Mouse (Mus musculus) CH12.LX (cell line): ENCODE results near the gene Adgrf2. TPM values are rescaled to one million over a fixed set of nuclear protein-coding genes. Genes with fewer than 3 reads are reported as not detected.

Experiments
- DNase-seq: peaks from one replicate; pipeline ENCODE4 v3.0.0-alpha.2; 2013; ENCODE audit errors: extremely low read depth
- H3K27ac ChIP-seq: 2 replicates; pipeline ENCODE4 v1.5.1; 2012; ENCODE audit warnings: low read depth, mild to moderate bottlenecking, control low read depth, moderate library complexity; ENCODE audit not compliant: insufficient read depth
- H3K27me3 ChIP-seq: replicated peaks from 2 replicates; pipeline ENCODE3; 2012; ENCODE audit warnings: inconsistent platforms
- H3K36me3 ChIP-seq, 2 experiments: replicated peaks in 1 of 2; 2 replicates each; pipeline versions ENCODE3 to v1.6.1; 2012; ENCODE audit warnings: inconsistent platforms in 1 of 2, low read length in 1 of 2, mild to moderate bottlenecking in 1 of 2, mixed read lengths in 1 of 2, moderate library complexity in 1 of 2; ENCODE audit not compliant: control insufficient read depth in 1 of 2, insufficient read depth in 1 of 2
- H3K4me1 ChIP-seq, 2 experiments: 2 replicates each; pipeline ENCODE4 v1.6.1; 2012; ENCODE audit warnings: inconsistent platforms in 1 of 2, moderate library complexity in 1 of 2; ENCODE audit not compliant: insufficient read depth in 2 of 2, control insufficient read depth in 1 of 2
- H3K4me2 ChIP-seq: 2 replicates; pipeline ENCODE4 v1.6.1; 2012; ENCODE audit warnings: low read depth, mild to moderate bottlenecking, control low read depth; ENCODE audit not compliant: poor library complexity, insufficient read depth, severe bottlenecking
- H3K4me3 ChIP-seq, 3 experiments: fragments of 150-350 bp in 1 of 3; sonication (generic) in 1 of 3; replicated peaks in 1 of 3; 2 replicates each; pipeline versions ENCODE3 to v1.5.1; 2011 to 2012; ENCODE audit warnings: low read depth in 2 of 3, low read length in 2 of 3, mild to moderate bottlenecking in 2 of 3, moderate library complexity in 2 of 3, control low read depth in 1 of 3, improper control_type of control experiment in 1 of 3, inconsistent platforms in 1 of 3, mixed read lengths in 1 of 3; ENCODE audit not compliant: poor library complexity in 1 of 3
- H3K79me2 ChIP-seq: replicated peaks from 2 replicates; pipeline ENCODE4 v1.6.1; 2012; ENCODE audit warnings: mild to moderate bottlenecking, moderate library complexity; ENCODE audit not compliant: control insufficient read depth, poor library complexity, insufficient read depth, severe bottlenecking; ENCODE audit errors: extremely low read depth
- H3K9ac ChIP-seq: 2 replicates; pipeline ENCODE4 v1.6.1; 2012; ENCODE audit warnings: low read depth, mild to moderate bottlenecking, control low read depth, moderate library complexity; ENCODE audit not compliant: insufficient read depth
- H3K9me3 ChIP-seq: replicated peaks from 2 replicates; pipeline ENCODE3; 2012; ENCODE audit warnings: low read length, inconsistent platforms, mixed read lengths
- BHLHE40 ChIP-seq: IDR thresholded peaks from 2 replicates; pipeline ENCODE4 v1.6.1; 2011; ENCODE audit warnings: mild to moderate bottlenecking, low read depth, low read length, improper control_type of control experiment
- CHD1 ChIP-seq: IDR thresholded peaks from 2 replicates; pipeline ENCODE4 v1.6.1; 2012; ENCODE audit warnings: low read depth, low read length, improper control_type of control experiment, inconsistent platforms
- CTCF ChIP-seq, 2 experiments: IDR thresholded peaks in 1 of 2; conservative IDR thresholded peaks in 1 of 2; 2 replicates each; pipeline ENCODE4 v1.5.1; 2011 to 2012; ENCODE audit warnings: low read depth in 2 of 2, low read length in 2 of 2, improper control_type of control experiment in 1 of 2, inconsistent platforms in 1 of 2, mild to moderate bottlenecking in 1 of 2, moderate library complexity in 1 of 2
- IRF4 ChIP-seq: IDR thresholded peaks from 2 replicates; pipeline ENCODE4 v1.6.1; 2014; ENCODE audit warnings: low read depth, mild to moderate bottlenecking, inconsistent platforms, low read length, improper control_type of control experiment
- JUN ChIP-seq: IDR thresholded peaks from 2 replicates; pipeline ENCODE4 v1.6.1; 2011; ENCODE audit warnings: low read depth, mild to moderate bottlenecking, low read length, improper control_type of control experiment, moderate library complexity; ENCODE audit not compliant: insufficient read depth
- JUND ChIP-seq: conservative IDR thresholded peaks from 2 replicates; pipeline ENCODE4 v1.6.1; 2011; ENCODE audit warnings: low read depth, low read length, improper control_type of control experiment
- MAX ChIP-seq: IDR thresholded peaks from 2 replicates; pipeline ENCODE4 v1.6.1; 2011; ENCODE audit warnings: low read length, improper control_type of control experiment
- MAZ ChIP-seq: IDR thresholded peaks from 2 replicates; pipeline ENCODE4 v1.6.1; 2012; ENCODE audit warnings: low read depth, mild to moderate bottlenecking, inconsistent platforms, low read length, improper control_type of control experiment, moderate library complexity
- MYC ChIP-seq: IDR thresholded peaks from 2 replicates; pipeline ENCODE4 v1.6.1; 2011; ENCODE audit warnings: low read depth, mild to moderate bottlenecking, improper control_type of control experiment, low read length
- PAX5 ChIP-seq: IDR thresholded peaks from 2 replicates; pipeline ENCODE4 v1.6.1; 2012; ENCODE audit warnings: low read length, inconsistent platforms, mixed read lengths
- RCOR1 ChIP-seq: conservative IDR thresholded peaks from 2 replicates; pipeline ENCODE4 v1.6.1; 2012; ENCODE audit warnings: low read depth, mild to moderate bottlenecking, inconsistent platforms, low read length, improper control_type of control experiment
- SIN3A ChIP-seq: IDR thresholded peaks from 2 replicates; pipeline ENCODE4 v1.6.1; 2012; ENCODE audit warnings: low read length, improper control_type of control experiment, inconsistent platforms
- SMC3 ChIP-seq: IDR thresholded peaks from 2 replicates; pipeline ENCODE4 v1.6.1; 2011; ENCODE audit warnings: low read depth, low read length, improper control_type of control experiment
- USF2 ChIP-seq: conservative IDR thresholded peaks from 2 replicates; pipeline ENCODE4 v1.6.1; 2011; ENCODE audit warnings: low read depth, low read length, improper control_type of control experiment
- ZMIZ1 ChIP-seq: IDR thresholded peaks from 2 replicates; pipeline ENCODE4 v1.6.1; 2012; ENCODE audit warnings: low read depth, mild to moderate bottlenecking, inconsistent platforms, low read length, improper control_type of control experiment
- dilution Hi-C: fragments of 300-500 bp; cut with MboI; formaldehyde crosslinking; loops from 2 replicates; pipeline ENCODE4 v1.14.3; 2020; ENCODE audit warnings: low sequenced_read_pairs; ENCODE audit not compliant: extremely low pct_unique_long_range_greater_than_20kb, extremely low pct_ligation_motif_present
- in situ Hi-C: fragments of 300-500 bp; cut with MboI; formaldehyde crosslinking; loops from 3 replicates; pipeline ENCODE4 v1.14.3; 2019; ENCODE audit warnings: low sequenced_read_pairs, low pct_ligation_motif_present, low pct_unique_long_range_greater_than_20kb, mixed read lengths
- polyA plus RNA-seq: library from polyadenylated mRNA; unstranded; fragments of >175 nt; gene quantifications from 2 replicates; pipeline ENCODE4 v1.2.1, GENCODE M21; 2012; ENCODE audit warnings: low read depth; ENCODE audit not compliant: insufficient read length
- total RNA-seq, 2 experiments: library from RNA; depleted of rRNA; stranded (reverse); fragments of 300-350 nt in 1 of 2; fragments of >200 nt in 1 of 2; gene quantifications; 2 replicates each; pipeline ENCODE4 v1.2.3; 2012 to 2014

Adgrf2 gene
- total and polyA plus RNA-seq, 3 experiments, result not detected

DNA sequence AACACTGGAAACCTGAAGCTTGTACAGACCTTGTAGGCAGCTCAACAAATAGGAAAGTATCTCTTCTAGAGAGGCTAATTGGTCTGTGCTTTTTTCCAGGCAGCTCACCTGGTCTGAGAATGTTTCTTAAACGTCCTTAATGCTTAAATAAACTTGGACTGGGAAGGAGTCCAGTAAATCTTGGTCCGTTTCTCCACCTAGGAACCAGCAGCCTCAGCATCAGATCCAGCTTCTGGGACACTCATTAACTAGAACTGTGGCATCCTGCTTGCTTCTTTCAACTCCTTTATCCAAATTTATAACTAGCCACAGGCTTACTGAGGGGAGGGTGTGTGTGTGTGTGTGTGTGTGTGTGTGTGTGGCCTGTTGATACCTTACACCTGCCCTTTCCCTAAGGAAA, 11.8 kb upstream of the Adgrf2 start:
- no peak overlapping the region for H3K27ac ChIP-seq
- H3K27me3 ChIP-seq, result peaks cover 1% of the 10 kb centered on the region
- H3K9me3 ChIP-seq, result no peaks in the 10 kb centered on the region
- no peak overlapping the region for H3K4me3 ChIP-seq
- in situ Hi-C loops (no loop called here), dilution Hi-C loops (no loop called here)
- H3K79me2 ChIP-seq, result no peaks in the 10 kb centered on the region
- no peaks in the 10 kb centered on the region for H3K36me3 ChIP-seq
- no peak overlapping the region for H3K9ac ChIP-seq
- H3K4me2 ChIP-seq, result no peak overlapping the region
- no peak for DNase-seq
- TF ChIP-seq JUND, result no peak
- TF ChIP-seq ZMIZ1, result no peak
- no peak for TF ChIP-seq MAZ
- no peak for TF ChIP-seq MYC
- TF ChIP-seq IRF4, result no peak
- TF ChIP-seq JUN, result no peak
- TF ChIP-seq MAX, result no peak
- TF ChIP-seq USF2, result no peak
- no peak for TF ChIP-seq CTCF (conservative IDR thresholded peaks at IDR 0.05 in 1 of 2, IDR thresholded peaks at IDR 0.05 in 1 of 2; ENCODE audit: low read depth in 2 of 2, low read length in 2 of 2)
- TF ChIP-seq SMC3, result no peak
- no peak for TF ChIP-seq BHLHE40
- no peak for TF ChIP-seq RCOR1
- TF ChIP-seq CHD1, result no peak
- no peak for TF ChIP-seq SIN3A
- H3K4me1 ChIP-seq, result no peaks in the 10 kb centered on the region

DNA sequence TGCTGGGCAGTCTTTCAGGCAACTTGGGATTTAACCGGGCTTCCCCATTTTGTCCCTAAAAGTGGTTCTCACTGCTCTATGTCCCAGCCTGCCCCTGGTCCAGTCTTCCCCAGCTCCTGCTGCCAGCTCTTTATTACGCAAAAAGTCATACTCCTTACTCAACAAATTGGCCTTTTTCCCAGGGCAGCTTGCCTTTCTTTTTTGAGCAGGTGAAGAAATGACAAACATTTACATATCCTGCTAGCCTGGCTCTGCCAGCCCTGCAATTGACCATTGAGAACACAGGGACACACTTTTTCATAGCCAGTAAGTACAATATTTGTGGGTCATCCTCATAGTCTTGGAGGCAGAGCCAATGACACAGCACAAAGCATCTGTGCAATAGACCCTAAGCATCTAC, 10.2 kb upstream of the Adgrf2 start:
- Histone ChIP-seq H3K27ac (no peak overlapping the region), H3K4me2 (no peak overlapping the region), H3K4me3 (no peak overlapping the region), H3K79me2 (no peaks in the 10 kb centered on the region), H3K27me3 (peaks cover 1% of the 10 kb centered on the region), H3K36me3 (no peaks in the 10 kb centered on the region), H3K9me3 (no peaks in the 10 kb centered on the region), H3K4me1 (no peaks in the 10 kb centered on the region), H3K9ac (no peak overlapping the region)
- DNase-seq, result no peak
- TF ChIP-seq CTCF (conservative IDR thresholded peaks at IDR 0.05 in 1 of 2, IDR thresholded peaks at IDR 0.05 in 1 of 2; ENCODE audit: low read depth in 2 of 2, low read length in 2 of 2) (no peak), IRF4 (no peak), PAX5 (no peak)
- dilution Hi-C loops (no loop called here), in situ Hi-C loops (no loop called here)
